Mouse (Mus musculus): ENCODE measurements around the gene Faim. TPM values are rescaled to one million over a fixed set of nuclear protein-coding genes. Genes with fewer than 3 reads are reported as not detected.

The Faim gene
- polyA plus RNA-seq, 1 experiment from 2014 or later, result 61.3 TPM

- Histone ChIP-seq H3K27me3 (ENCODE audit: insufficient read depth, low read length) (no peaks in the 10 kb centered on the region), H3K27ac (no peak overlapping the region), H3K4me2 (ENCODE audit: low read length) (no peak overlapping the region), H3K4me3 (replicated peaks; ENCODE audit: low read depth, low read length) (no peak overlapping the region), H3K4me1 (replicated peaks; ENCODE audit: insufficient read depth, low read length) (no peaks in the 10 kb centered on the region), H3K36me3 (ENCODE audit: insufficient read depth, low read length) (no peaks in the 10 kb centered on the region), H3K9ac (ENCODE audit: low read depth, low read length) (no peak overlapping the region), H3K9me3 (replicated peaks; ENCODE audit: low read length) (no peaks in the 10 kb centered on the region)
- TF ChIP-seq CTCF (IDR thresholded peaks at IDR 0.05; ENCODE audit: low read depth), result no peak
- DNase-seq (ENCODE audit: low spot score) (no peak), ATAC-seq (replicated peaks; ENCODE audit: low FRiP score, low read depth) (no peak)
- WGBS, result 74% methylated on average over 3 of the region's 3 CpGs
Measured at GRCm38 (mm10) chr9:99016301-99016700, 30.1 kb downstream of the Faim start.

DNA sequence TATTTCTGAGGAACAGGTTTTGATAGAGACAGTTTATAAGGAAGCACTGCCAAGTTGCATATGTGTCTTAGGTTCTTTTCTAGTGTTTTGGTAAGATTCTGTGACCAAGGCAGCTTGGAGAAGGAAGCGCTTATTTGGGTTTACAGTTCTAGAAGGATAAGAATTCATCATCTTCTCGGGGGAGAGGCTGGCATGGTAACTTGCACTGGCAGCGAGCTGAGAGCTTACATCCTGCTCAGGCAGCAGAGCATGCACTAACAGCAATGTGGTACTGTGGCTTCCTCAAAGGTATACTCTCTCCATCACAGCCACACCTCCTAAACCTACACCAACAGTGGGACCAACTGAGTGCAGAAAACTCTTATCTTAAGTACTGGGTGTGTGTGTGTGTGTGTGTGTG is 30.6 kb downstream of the Faim start:
- no peak for TF ChIP-seq CTCF (IDR thresholded peaks at IDR 0.05; ENCODE audit: low read depth)
- ATAC-seq (replicated peaks; ENCODE audit: low FRiP score, low read depth), result no peak
- WGBS, result 51% methylated on average over 3 of the region's 3 CpGs

GRCm38 (mm10) chr9:99017679-99018078 is 31.5 kb downstream of the Faim start:
- ATAC-seq (replicated peaks; ENCODE audit: low FRiP score, low read depth) (peak; percentile 92), DNase-seq (ENCODE audit: low spot score) (peak; percentile 29)
- Histone ChIP-seq H3K9me3 (replicated peaks; ENCODE audit: low read length) (no peaks in the 10 kb centered on the region), H3K36me3 (ENCODE audit: insufficient read depth, low read length) (no peaks in the 10 kb centered on the region), H3K9ac (ENCODE audit: low read depth, low read length) (no peak overlapping the region), H3K27ac (no peak overlapping the region), H3K4me3 (replicated peaks; ENCODE audit: low read depth, low read length) (no peak overlapping the region), H3K27me3 (ENCODE audit: insufficient read depth, low read length) (no peaks in the 10 kb centered on the region), H3K4me1 (replicated peaks; ENCODE audit: insufficient read depth, low read length) (no peaks in the 10 kb centered on the region), H3K4me2 (ENCODE audit: low read length) (no peak overlapping the region)
- no peak for TF ChIP-seq CTCF (IDR thresholded peaks at IDR 0.05; ENCODE audit: low read depth)
- 53% methylated on average over 6 of the region's 6 CpGs for WGBS

More for the DNA sequence above, 30.6 kb downstream of the Faim start:
- no peaks in the 10 kb centered on the region for H3K4me1 ChIP-seq (replicated peaks; ENCODE audit: insufficient read depth, low read length)
- H3K9me3 ChIP-seq (replicated peaks; ENCODE audit: low read length), result no peaks in the 10 kb centered on the region
- H3K9ac ChIP-seq (ENCODE audit: low read depth, low read length), result no peak overlapping the region
- H3K36me3 ChIP-seq (ENCODE audit: insufficient read depth, low read length), result no peaks in the 10 kb centered on the region
- no peak for DNase-seq (ENCODE audit: low spot score)
- H3K4me3 ChIP-seq (replicated peaks; ENCODE audit: low read depth, low read length), result no peak overlapping the region
- H3K27me3 ChIP-seq (ENCODE audit: insufficient read depth, low read length), result no peaks in the 10 kb centered on the region
- H3K4me2 ChIP-seq (ENCODE audit: low read length), result no peak overlapping the region
- no peak overlapping the region for H3K27ac ChIP-seq

DNA sequence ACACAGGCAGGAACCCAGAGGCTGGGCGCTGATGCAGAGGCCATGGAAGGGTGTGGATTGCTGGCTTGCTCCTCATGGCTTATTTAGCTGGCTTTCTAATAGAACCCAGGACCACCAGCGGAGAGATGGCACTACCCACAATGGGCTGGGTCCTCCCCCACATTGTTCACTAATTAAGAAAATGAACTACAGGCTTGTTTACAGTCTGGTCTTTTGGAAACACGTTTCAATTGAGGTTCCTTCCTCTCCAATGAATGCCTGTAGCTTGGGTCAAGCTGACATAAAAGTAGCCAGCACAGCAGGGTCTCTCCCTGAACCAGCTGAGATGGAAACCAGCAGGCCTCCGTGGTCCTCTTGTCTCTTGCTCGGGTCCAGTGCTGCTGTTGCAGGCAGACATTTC is 35.0 kb downstream of the Faim start:
- H3K36me3 ChIP-seq (ENCODE audit: insufficient read depth, low read length), result no peaks in the 10 kb centered on the region
- ATAC-seq (replicated peaks; ENCODE audit: low FRiP score, low read depth) (no peak), DNase-seq (ENCODE audit: low spot score) (no peak)
- H3K4me1 ChIP-seq (replicated peaks; ENCODE audit: insufficient read depth, low read length), result no peaks in the 10 kb centered on the region
- no peak overlapping the region for H3K4me2 ChIP-seq (ENCODE audit: low read length)
- WGBS, result 36% methylated on average over 5 of the region's 5 CpGs
- H3K27me3 ChIP-seq (ENCODE audit: insufficient read depth, low read length), result no peaks in the 10 kb centered on the region
- no peak overlapping the region for H3K27ac ChIP-seq
- no peaks in the 10 kb centered on the region for H3K9me3 ChIP-seq (replicated peaks; ENCODE audit: low read length)
- no peak overlapping the region for H3K9ac ChIP-seq (ENCODE audit: low read depth, low read length)
- no peak for TF ChIP-seq CTCF (IDR thresholded peaks at IDR 0.05; ENCODE audit: low read depth)
- no peak overlapping the region for H3K4me3 ChIP-seq (replicated peaks; ENCODE audit: low read depth, low read length)

DNA sequence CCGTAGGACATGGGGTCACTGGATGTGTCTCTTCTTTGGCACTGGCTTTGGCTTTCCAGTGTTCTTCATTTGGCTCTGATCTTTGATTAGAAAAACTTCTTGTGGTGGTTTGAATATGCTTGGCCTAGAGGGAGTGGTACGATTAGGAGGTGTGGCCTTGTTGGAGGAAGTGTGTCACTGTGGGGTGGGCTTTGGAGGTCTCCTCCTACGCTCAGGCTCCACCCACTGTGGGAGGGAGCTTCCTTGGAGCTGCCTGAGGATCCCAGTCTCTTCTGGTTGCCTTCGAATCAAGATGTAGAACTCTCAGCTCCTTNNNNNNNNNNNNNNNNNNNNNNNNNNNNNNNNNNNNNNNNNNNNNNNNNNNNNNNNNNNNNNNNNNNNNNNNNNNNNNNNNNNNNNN is 35.6 kb downstream of the Faim start:
- ATAC-seq (replicated peaks; ENCODE audit: low FRiP score, low read depth), result no peak
- no peak overlapping the region for H3K9ac ChIP-seq (ENCODE audit: low read depth, low read length)
- 89% methylated on average over 4 of the region's 4 CpGs for WGBS
- no peak for DNase-seq (ENCODE audit: low spot score)
- H3K27ac ChIP-seq, result no peak overlapping the region
- no peak for TF ChIP-seq CTCF (IDR thresholded peaks at IDR 0.05; ENCODE audit: low read depth)
- H3K4me1 ChIP-seq (replicated peaks; ENCODE audit: insufficient read depth, low read length), result no peaks in the 10 kb centered on the region
- no peak overlapping the region for H3K4me2 ChIP-seq (ENCODE audit: low read length)
- no peak overlapping the region for H3K4me3 ChIP-seq (replicated peaks; ENCODE audit: low read depth, low read length)
- no peaks in the 10 kb centered on the region for H3K27me3 ChIP-seq (ENCODE audit: insufficient read depth, low read length)
- H3K36me3 ChIP-seq (ENCODE audit: insufficient read depth, low read length), result no peaks in the 10 kb centered on the region
- no peaks in the 10 kb centered on the region for H3K9me3 ChIP-seq (replicated peaks; ENCODE audit: low read length)

GRCm38 (mm10) chr9:99032031-99032430 is 45.9 kb downstream of the Faim start:
- no peaks in the 10 kb centered on the region for H3K27me3 ChIP-seq (ENCODE audit: insufficient read depth, low read length)
- WGBS, result 65% methylated on average over 8 of the region's 8 CpGs
- H3K9me3 ChIP-seq (replicated peaks; ENCODE audit: low read length), result 0 out of 2 replicates have a peak, but pooled peaks cover 2% of the 10 kb centered on the region
- H3K4me3 ChIP-seq (replicated peaks; ENCODE audit: low read depth, low read length), result no peak overlapping the region
- no peak for ATAC-seq (replicated peaks; ENCODE audit: low FRiP score, low read depth)
- no peak for TF ChIP-seq CTCF (IDR thresholded peaks at IDR 0.05; ENCODE audit: low read depth)
- no peak for DNase-seq (ENCODE audit: low spot score)
- no peak overlapping the region for H3K27ac ChIP-seq
- no peak overlapping the region for H3K9ac ChIP-seq (ENCODE audit: low read depth, low read length)
- no peak overlapping the region for H3K4me2 ChIP-seq (ENCODE audit: low read length)
- no peaks in the 10 kb centered on the region for H3K36me3 ChIP-seq (ENCODE audit: insufficient read depth, low read length)
- H3K4me1 ChIP-seq (replicated peaks; ENCODE audit: insufficient read depth, low read length), result no peaks in the 10 kb centered on the region

GRCm38 (mm10) chr9:99034111-99034510 is 47.9 kb downstream of the Faim start:
- DNase-seq (ENCODE audit: low spot score) (no peak), ATAC-seq (replicated peaks; ENCODE audit: low FRiP score, low read depth) (no peak)
- H3K9me3 ChIP-seq (replicated peaks; ENCODE audit: low read length), result 0 out of 2 replicates have a peak, but pooled peaks cover 2% of the 10 kb centered on the region
- H3K27me3 ChIP-seq (ENCODE audit: insufficient read depth, low read length), result no peaks in the 10 kb centered on the region
- H3K27ac ChIP-seq, result no peak overlapping the region
- no peaks in the 10 kb centered on the region for H3K36me3 ChIP-seq (ENCODE audit: insufficient read depth, low read length)
- TF ChIP-seq CTCF (IDR thresholded peaks at IDR 0.05; ENCODE audit: low read depth), result no peak
- H3K4me2 ChIP-seq (ENCODE audit: low read length), result no peak overlapping the region
- no peak overlapping the region for H3K9ac ChIP-seq (ENCODE audit: low read depth, low read length)
- whole genome bisulfite sequencing, result 85% methylated on average over 8 of the region's 8 CpGs
- H3K4me3 ChIP-seq (replicated peaks; ENCODE audit: low read depth, low read length), result no peak overlapping the region
- no peaks in the 10 kb centered on the region for H3K4me1 ChIP-seq (replicated peaks; ENCODE audit: insufficient read depth, low read length)

All from kidney, postnatal 0 days (tissue).